Mouse (Mus musculus) kidney, adult 2 months (tissue): Measurements from ENCODE around the gene Haghl. TPM values are rescaled to one million over a fixed set of nuclear protein-coding genes. Genes with fewer than 3 reads are reported as not detected.
A peak's percentile ranks its signal among the peaks of the same experiment; 100 is the strongest.
"Not testable (repeated sequence)": the region's sequence is repeated elsewhere in the genome, so short reads cannot be mapped to it uniquely, and the experiment has no call there.

ENCODE experiments used
- DNase-seq: peaks from one replicate; pipeline ENCODE4 v3.0.0; 2021
- H3K27ac ChIP-seq: fragments of 200-500 bp; 2 replicates; pipeline ENCODE4 v1.5.1; 2012; ENCODE audit warnings: low read depth, low read length, control low read depth, inconsistent platforms; ENCODE audit not compliant: insufficient read depth
- H3K27me3 ChIP-seq: fragments of 200-500 bp; replicated peaks from 2 replicates; pipeline ENCODE4 v1.6.1; 2012; ENCODE audit warnings: mild to moderate bottlenecking, moderate library complexity, low read length, inconsistent platforms; ENCODE audit not compliant: control insufficient read depth, insufficient read depth
- H3K36me3 ChIP-seq: fragments of 200-500 bp; 2 replicates; pipeline ENCODE4 v1.6.1; 2012; ENCODE audit warnings: mild to moderate bottlenecking, moderate library complexity, low read length, inconsistent platforms; ENCODE audit not compliant: control insufficient read depth, insufficient read depth
- H3K4me1 ChIP-seq: fragments of 200-500 bp; 2 replicates; pipeline ENCODE4 v1.6.1; 2011; ENCODE audit warnings: low read length; ENCODE audit not compliant: control insufficient read depth, insufficient read depth
- H3K4me3 ChIP-seq: fragments of 200-500 bp; 2 replicates; pipeline ENCODE4 v1.5.1; 2011; ENCODE audit warnings: mild to moderate bottlenecking, low read depth, low read length, control low read depth; ENCODE audit not compliant: insufficient read depth
- CTCF ChIP-seq: fragments of 200-500 bp; conservative IDR thresholded peaks from 2 replicates; pipeline ENCODE4 v1.5.1; 2011; ENCODE audit warnings: low read depth, mild to moderate bottlenecking, control low read depth, low read length, moderate library complexity, mixed read lengths; ENCODE audit not compliant: insufficient read depth, insufficient read length
- POLR2A ChIP-seq: fragments of 200-500 bp; IDR thresholded peaks from one replicate; pipeline ENCODE4 v1.6.1; 2011; ENCODE audit warnings: low read depth, low read length, control low read depth
- WGBS: fragments of 180-500 bp; shearing (Covaris S2); methylation state at CpG from one replicate; pipeline ENCODE4 v1.1.7; 2018; 5-methylcytosine and 5-hydroxymethylcytosine counted together
- polyA plus RNA-seq: library from polyadenylated mRNA; depleted of rRNA; stranded (reverse); fragments of >200 nt; gene quantifications from 2 replicates; pipeline ENCODE4 v1.2.3, GENCODE M21; 2012

Gene Haghl
- polyA plus RNA-seq, 1 experiment, result 58.9 TPM

DNA sequence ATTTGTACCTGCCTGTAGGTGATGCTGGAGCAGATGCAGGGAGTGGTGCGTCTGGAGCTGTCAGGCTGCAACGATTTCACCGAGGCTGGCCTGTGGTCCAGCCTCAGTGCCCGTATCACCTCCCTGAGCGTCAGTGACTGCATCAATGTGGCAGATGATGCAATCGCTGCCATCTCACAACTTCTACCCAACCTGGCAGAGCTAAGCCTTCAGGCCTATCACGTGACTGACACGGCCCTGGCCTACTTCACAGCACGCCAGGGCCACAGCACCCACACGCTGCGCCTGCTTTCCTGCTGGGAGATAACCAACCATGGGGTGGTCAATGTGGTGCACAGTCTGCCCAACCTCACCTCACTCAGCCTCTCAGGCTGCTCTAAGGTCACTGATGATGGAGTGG lies 32.2 kb upstream of the Haghl start:
- no peaks in the 10 kb centered on the region for H3K4me1 ChIP-seq
- H3K27me3 ChIP-seq, result no peaks in the 10 kb centered on the region
- H3K27ac ChIP-seq, result no peak overlapping the region
- TF ChIP-seq POLR2A, result no peak
- TF ChIP-seq CTCF, result no peak
- H3K4me3 ChIP-seq, result no peak overlapping the region
- WGBS, result 89% methylated on average over 11 of the region's 11 CpGs
- no peaks in the 10 kb centered on the region for H3K36me3 ChIP-seq
- no peak for DNase-seq

GRCm38 (mm10) chr17:25813471-25813870 lies 28.0 kb upstream of the Haghl start:
- 2% methylated on average over 20 of the region's 20 CpGs for WGBS

DNA sequence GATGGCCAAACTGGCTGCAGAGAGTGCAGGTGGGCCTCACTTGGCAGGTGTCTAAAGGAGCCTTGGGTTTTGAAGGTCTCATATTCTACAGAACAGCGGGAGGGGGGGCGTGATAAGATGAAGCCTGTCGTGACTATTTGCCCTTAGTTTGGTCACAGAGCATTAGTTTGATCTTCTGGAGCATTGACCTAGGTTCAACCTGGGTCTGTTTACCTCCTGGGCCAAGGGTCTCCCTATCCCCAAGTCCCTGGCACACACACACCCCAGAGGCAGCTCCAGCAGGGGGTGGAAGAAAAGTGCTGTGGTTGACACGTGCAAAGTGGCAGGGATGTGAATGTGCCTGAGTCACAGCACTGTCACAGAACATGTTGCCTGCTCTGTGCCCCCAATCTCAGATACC lies 25.4 kb upstream of the Haghl start:
- Histone ChIP-seq H3K27me3 (no peaks in the 10 kb centered on the region), H3K27ac (no peak overlapping the region), H3K4me3 (no peak overlapping the region), H3K4me1 (0 out of 2 replicates have a peak, but pooled peaks cover 3% of the 10 kb centered on the region), H3K36me3 (no peaks in the 10 kb centered on the region)
- no peak for TF ChIP-seq POLR2A
- no peak for TF ChIP-seq CTCF
- no peak for DNase-seq
- WGBS, result 79% methylated on average over 4 of the region's 4 CpGs

More at GRCm38 (mm10) chr17:25813471-25813870, 28.0 kb upstream of the Haghl start:
- Histone ChIP-seq H3K36me3 (no peaks in the 10 kb centered on the region), H3K4me1 (0 out of 2 replicates have a peak, but pooled peaks cover 3% of the 10 kb centered on the region), H3K4me3 (no peak overlapping the region), H3K27me3 (no peaks in the 10 kb centered on the region), H3K27ac (no peak overlapping the region)
- peak; percentile 89 for DNase-seq
- TF ChIP-seq CTCF (peak; percentile 67), POLR2A (no peak)

DNA sequence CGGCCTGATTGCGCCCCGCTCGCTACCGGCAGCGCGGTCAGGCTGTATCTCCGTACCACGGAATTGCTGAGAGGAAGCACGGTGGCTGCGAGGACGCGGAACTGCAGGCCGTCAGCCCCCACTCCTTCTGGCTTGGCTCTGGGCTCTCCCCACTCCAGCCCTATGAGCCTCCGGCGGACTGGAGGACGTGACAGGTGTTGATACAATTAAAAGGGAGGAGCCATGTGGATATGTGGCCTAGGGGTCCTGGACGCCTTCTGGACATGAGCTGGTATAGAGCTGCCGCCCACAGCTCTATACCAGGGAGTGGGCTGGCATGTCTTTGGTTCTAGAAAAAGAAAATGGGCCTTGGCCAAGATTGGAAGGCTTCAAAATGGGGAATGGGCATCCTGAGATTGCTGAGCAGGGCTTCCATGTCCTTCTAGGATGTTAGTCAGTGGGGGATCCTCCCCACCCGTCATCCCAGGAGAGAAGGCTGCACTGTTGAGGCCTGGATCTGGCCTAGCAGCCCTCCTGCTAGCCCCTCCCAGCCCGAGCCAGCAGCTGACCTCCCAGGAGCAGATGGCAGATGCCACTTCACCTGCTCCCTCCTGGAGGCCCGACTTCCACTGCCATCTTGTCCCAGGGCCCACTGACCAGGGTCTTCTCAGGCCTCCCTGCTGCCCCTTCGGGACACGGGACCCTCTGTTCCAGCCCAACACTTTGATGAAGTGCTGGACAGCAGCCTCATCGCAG lies 24.3 kb upstream of the Haghl start:
- DNase-seq, result no peak
- Histone ChIP-seq H3K27me3 (no peaks in the 10 kb centered on the region), H3K4me3 (peak overlapping the region; percentile 63), H3K4me1 (0 out of 2 replicates have a peak, but pooled peaks cover 3% of the 10 kb centered on the region), H3K36me3 (no peaks in the 10 kb centered on the region), H3K27ac (no peak overlapping the region)
- WGBS, result 16% methylated on average over 25 of the region's 25 CpGs
- TF ChIP-seq CTCF (no peak), POLR2A (no peak)

GRCm38 (mm10) chr17:25808789-25809605 lies 23.5 kb upstream of the Haghl start, which contains the start of gene Fbxl16:
TSS of gene Fbxl16 (plus strand) at chr17:25809085.
- Histone ChIP-seq H3K27ac (no peak within 1 kb of the TSS), H3K36me3 (no peaks in the 10 kb centered on the region), H3K27me3 (no peaks in the 10 kb centered on the region), H3K4me3 (peak within 1 kb of the TSS; percentile 63), H3K4me1 (0 out of 2 replicates have a peak, but pooled peaks cover 3% of the 10 kb centered on the region)
- TF ChIP-seq CTCF, result no peak
- TF ChIP-seq POLR2A, result no peak
- DNase-seq, result peak; percentile 75
- WGBS, result 1% methylated on average over 96 of the region's 100 CpGs

DNA sequence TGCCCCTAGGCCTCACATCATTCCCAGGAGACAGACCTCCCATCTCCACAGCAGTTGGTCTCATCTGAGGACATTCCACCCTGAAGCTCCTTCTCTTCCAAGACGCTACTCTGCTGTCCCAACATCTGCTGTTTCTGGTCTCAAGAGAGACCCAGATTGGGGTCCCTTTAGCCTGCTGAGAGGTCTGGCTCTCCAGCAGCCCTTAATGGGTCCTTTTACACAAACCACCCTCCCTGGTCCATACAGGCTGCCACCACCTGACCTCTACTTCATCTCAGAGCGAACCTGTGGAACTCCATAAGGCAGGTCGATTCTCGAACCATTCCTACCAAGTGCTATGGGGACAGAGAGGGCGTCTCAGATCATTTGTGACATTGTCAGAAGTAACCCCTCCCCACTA lies 22.6 kb upstream of the Haghl start:
- TF ChIP-seq POLR2A, result no peak
- TF ChIP-seq CTCF, result no peak
- no peak for DNase-seq
- WGBS, result 49% methylated on average over 5 of the region's 5 CpGs
- Histone ChIP-seq H3K4me3 (no peak overlapping the region), H3K27me3 (no peaks in the 10 kb centered on the region), H3K36me3 (no peaks in the 10 kb centered on the region), H3K4me1 (0 out of 2 replicates have a peak, but pooled peaks cover 3% of the 10 kb centered on the region), H3K27ac (no peak overlapping the region)

DNA sequence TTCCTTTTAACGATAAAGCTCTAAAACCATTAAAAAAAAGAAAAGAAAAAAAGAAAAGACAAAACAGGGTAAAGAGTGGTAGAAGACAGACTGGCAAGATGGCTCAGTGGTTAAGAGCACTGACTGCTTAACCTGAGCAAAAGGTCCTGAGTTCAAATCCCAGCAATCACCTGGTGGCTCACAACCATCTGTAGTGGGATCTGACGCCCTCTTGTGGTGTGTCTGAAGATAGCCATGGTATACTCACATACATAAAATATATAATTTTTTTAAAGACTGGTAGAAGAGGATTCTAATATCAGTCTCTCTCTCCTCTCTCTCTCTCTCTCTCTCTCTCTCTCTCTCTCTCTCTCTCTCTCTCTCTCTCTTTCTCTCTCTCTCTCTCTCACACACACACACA lies 22.0 kb upstream of the Haghl start:
- not testable (repeated sequence) for H3K27ac ChIP-seq, H3K4me1 ChIP-seq, H3K36me3 ChIP-seq, H3K27me3 ChIP-seq, H3K4me3 ChIP-seq, DNase-seq
- 37% methylated on average over 2 of the region's 2 CpGs for WGBS
